Mouse (Mus musculus) midbrain, embryonic 14.5 days (tissue): Measurements from ENCODE around the gene Unc13b. TPM values are rescaled to one million over a fixed set of nuclear protein-coding genes. Genes with fewer than 3 reads are reported as not detected.
A peak's percentile ranks its signal among the peaks of the same experiment; 100 is the strongest.

Experiments used
- ATAC-seq: fragments of 200-750 bp; cut with Nextera tagmentation; 2 replicates; pipeline ENCODE4 v1.8.0; 2017; ENCODE audit warnings: moderate number of reproducible peaks, moderate library complexity; ENCODE audit not compliant: low FRiP score, low TSS enrichment
- DNase-seq: peaks from one replicate; pipeline ENCODE4 v3.0.0-alpha.2; 2015
- H3K27ac ChIP-seq: fragments of 300-500 bp; sonication (generic); replicated peaks from 2 replicates; pipeline ENCODE4 v1.5.1; 2014; ENCODE audit warnings: mild to moderate bottlenecking, low read depth, low read length, moderate library complexity
- H3K27me3 ChIP-seq: fragments of 300-500 bp; sonication (generic); 2 replicates; pipeline ENCODE4 v1.6.1; 2014; ENCODE audit warnings: low read length, control low read depth, mixed read lengths; ENCODE audit not compliant: control insufficient read depth, insufficient read depth
- H3K36me3 ChIP-seq: fragments of 300-500 bp; sonication (generic); 2 replicates; pipeline ENCODE4 v1.6.1; 2014; ENCODE audit warnings: low read length, control low read depth; ENCODE audit not compliant: control insufficient read depth, insufficient read depth
- H3K4me1 ChIP-seq: fragments of 300-500 bp; sonication (generic); 2 replicates; pipeline ENCODE4 v1.6.1; 2014; ENCODE audit warnings: mild to moderate bottlenecking, antibody characterized with exemption, low read length, control low read depth; ENCODE audit not compliant: control insufficient read depth, insufficient read depth
- H3K4me2 ChIP-seq: fragments of 300-500 bp; sonication (generic); 2 replicates; pipeline ENCODE4 v1.6.1; 2014; ENCODE audit warnings: mild to moderate bottlenecking, low read length, moderate library complexity
- H3K4me3 ChIP-seq: fragments of 300-500 bp; sonication (generic); replicated peaks from 2 replicates; pipeline ENCODE4 v1.5.1; 2014; ENCODE audit warnings: low read depth, low read length
- H3K9ac ChIP-seq: fragments of 300-500 bp; sonication (generic); replicated peaks from 2 replicates; pipeline ENCODE4 v1.6.1; 2014; ENCODE audit warnings: mild to moderate bottlenecking, low read length, moderate library complexity
- H3K9me3 ChIP-seq: fragments of 300-500 bp; sonication (generic); 2 replicates; pipeline ENCODE4 v1.6.1; 2016; ENCODE audit warnings: low read length, control low read depth, mixed read lengths; ENCODE audit not compliant: control insufficient read depth
- WGBS: fragments of 180-500 bp; shearing (Covaris S2); extraction: QIAGEN DNeasy Blood & Tissue Kit; methylation state at CpG from one replicate; pipeline ENCODE4 v1.1.7; 2014; 5-methylcytosine and 5-hydroxymethylcytosine counted together
- polyA plus RNA-seq: library from polyadenylated mRNA; unstranded; fragments of >200 nt; fragmentation: Nextera tagmentation; extraction: Ambion mirVana; gene quantifications from 2 replicates; pipeline ENCODE4 v1.2.1, GENCODE M21; 2014

Gene Unc13b
- polyA plus RNA-seq, 1 experiment from 2014 or later, result 20.4 TPM

DNA sequence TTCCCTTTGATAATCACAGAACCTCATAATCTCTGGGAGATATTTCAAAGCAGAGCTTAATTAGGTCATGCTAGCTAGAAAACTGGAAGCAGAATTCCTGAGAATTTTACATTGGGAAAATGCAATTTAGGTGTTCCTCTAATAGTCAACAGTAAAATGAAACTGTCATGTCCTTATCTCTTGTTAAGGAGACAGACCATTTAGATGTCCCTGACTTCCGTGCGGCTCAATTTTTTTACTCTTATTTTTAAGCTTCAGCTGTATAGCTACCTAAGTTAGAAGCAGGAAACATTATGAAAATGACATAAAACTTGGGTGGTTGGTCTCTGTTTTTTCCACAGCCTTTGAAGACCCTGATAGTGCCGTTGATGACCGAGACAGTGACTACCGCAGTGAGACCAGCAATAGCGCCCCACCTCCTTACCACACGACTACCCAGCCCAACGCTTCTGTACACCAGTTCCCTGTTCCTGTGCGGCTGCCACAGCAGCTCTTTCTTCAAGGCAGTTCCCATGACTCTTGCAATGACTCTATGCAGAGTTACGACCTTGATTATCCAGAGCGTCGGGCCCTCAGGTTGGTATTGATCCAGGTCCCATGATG is 106.8 kb downstream of the Unc13b start:
- no peaks in the 10 kb centered on the region for H3K4me1 ChIP-seq
- H3K4me2 ChIP-seq, result no peak overlapping the region
- no peak overlapping the region for H3K9ac ChIP-seq
- WGBS, result 88% methylated on average over 12 of the region's 12 CpGs
- no peaks in the 10 kb centered on the region for H3K27me3 ChIP-seq
- DNase-seq (no peak), ATAC-seq (no peak)
- H3K36me3 ChIP-seq, result no peaks in the 10 kb centered on the region
- no peak overlapping the region for H3K27ac ChIP-seq
- H3K4me3 ChIP-seq, result no peak overlapping the region
- no peaks in the 10 kb centered on the region for H3K9me3 ChIP-seq

DNA sequence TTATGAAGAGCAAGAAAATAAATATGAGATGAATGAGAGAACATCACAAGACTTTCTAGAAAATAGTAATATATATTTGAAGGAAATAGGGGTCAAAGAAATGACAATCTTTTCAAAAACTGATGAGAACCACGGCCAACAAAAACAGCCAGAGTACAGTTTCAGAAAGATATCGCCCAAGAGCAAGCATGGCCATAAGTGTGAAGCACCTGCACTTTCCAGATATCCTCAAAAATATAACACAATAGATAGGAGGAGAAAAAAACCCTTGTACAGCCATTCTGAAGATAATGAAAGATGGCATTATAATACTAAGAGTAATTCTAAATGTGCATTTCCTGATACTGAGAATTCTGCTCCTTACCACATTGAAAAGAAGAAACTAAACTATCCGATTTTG is 111.3 kb downstream of the Unc13b start:
- no peak for DNase-seq
- H3K27me3 ChIP-seq, result no peaks in the 10 kb centered on the region
- H3K4me1 ChIP-seq, result no peaks in the 10 kb centered on the region
- no peak overlapping the region for H3K4me3 ChIP-seq
- no peak overlapping the region for H3K9ac ChIP-seq
- no peak overlapping the region for H3K4me2 ChIP-seq
- WGBS, result 93% methylated on average over 3 of the region's 3 CpGs
- no peaks in the 10 kb centered on the region for H3K36me3 ChIP-seq
- H3K9me3 ChIP-seq, result no peaks in the 10 kb centered on the region
- H3K27ac ChIP-seq, result no peak overlapping the region
- ATAC-seq, result no peak

DNA sequence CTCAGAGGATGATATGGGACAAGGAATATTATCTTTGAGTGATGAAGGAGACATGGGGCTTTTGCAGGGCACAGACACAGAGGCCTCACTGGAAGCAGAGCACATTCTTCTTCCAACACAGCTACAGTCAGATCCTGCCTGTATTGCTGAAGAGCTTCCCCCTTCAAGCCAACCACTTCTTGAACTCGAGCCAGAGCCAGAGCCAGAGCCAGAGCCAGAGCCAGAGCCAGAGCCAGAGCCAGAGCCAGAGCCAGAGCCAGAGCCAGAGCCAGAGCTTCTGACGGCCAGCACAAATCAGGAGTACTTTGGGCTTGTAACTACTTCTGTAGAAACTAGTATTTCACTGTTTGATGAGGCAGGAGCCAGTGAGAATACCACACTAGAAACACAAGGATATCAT is 118.4 kb downstream of the Unc13b start:
- DNase-seq (no peak), ATAC-seq (no peak)

DNA sequence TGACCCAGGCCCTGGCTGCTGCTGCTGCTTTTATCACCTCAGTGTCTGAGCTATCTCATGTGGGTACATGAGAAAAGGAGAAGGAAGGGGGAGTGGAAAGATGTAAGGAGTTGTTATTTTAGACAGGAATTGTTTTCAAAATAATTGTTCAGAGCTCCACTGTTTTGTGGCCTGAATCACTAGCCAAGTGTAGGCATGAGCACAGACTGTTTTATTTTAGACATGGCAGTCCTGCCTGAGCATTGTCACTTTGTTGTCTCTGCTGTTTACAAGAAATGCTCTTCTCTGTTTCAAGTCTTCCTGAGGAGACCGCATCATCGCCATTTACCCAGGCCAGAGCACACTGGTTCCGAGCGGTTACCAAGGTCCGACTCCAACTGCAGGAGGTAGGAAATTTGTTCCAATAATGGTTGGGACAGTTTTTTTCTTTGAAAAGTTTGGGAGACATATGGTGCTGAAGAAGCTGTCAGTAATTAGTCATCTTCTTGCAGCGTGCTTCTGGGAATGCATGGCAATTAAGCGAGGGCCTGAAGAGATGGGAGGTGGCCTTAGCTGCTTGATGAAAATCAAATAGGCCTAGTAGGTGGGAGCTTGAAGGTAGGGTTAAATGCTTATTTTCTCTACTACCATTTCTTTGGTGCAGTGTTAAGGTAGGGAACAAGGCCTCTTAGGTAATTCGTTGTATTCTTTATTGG is 123.9 kb downstream of the Unc13b start:
- Histone ChIP-seq H3K4me2 (no peak overlapping the region), H3K36me3 (peaks cover 8% of the 10 kb centered on the region; the same call in 1 of the 2 replicates), H3K27ac (no peak overlapping the region), H3K9ac (no peak overlapping the region), H3K4me3 (no peak overlapping the region), H3K27me3 (no peaks in the 10 kb centered on the region), H3K9me3 (no peaks in the 10 kb centered on the region), H3K4me1 (no peaks in the 10 kb centered on the region)
- DNase-seq (no peak), ATAC-seq (no peak)
- WGBS, result 97% methylated on average over 8 of the region's 8 CpGs

More for the DNA sequence above, 118.4 kb downstream of the Unc13b start:
- H3K36me3 ChIP-seq, result peaks cover 4% of the 10 kb centered on the region; the same call in 1 of the 2 replicates
- no peak overlapping the region for H3K4me2 ChIP-seq
- no peaks in the 10 kb centered on the region for H3K4me1 ChIP-seq
- H3K4me3 ChIP-seq, result no peak overlapping the region
- H3K9me3 ChIP-seq, result no peaks in the 10 kb centered on the region
- WGBS, result 89% methylated on average over 2 of the region's 2 CpGs
- H3K9ac ChIP-seq, result no peak overlapping the region
- H3K27ac ChIP-seq, result no peak overlapping the region
- no peaks in the 10 kb centered on the region for H3K27me3 ChIP-seq

DNA sequence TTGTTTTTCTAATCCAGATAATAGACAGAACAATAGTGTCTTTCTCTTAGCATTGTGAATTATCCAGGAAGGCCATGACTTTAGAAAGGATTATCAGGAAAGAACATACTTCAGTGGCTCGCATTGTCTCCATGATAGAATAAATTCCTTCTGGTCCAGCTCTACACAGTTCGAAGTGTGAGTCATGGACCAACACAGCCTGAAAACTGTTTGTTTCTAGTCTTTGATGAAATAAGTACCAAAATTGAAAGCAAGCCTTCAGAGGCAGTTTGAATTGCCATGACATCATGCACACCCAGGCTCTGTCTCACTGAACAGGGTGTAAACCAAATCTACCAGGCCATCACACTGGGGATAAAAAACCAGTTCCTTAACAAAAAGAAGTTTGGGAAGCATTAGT is 128.7 kb downstream of the Unc13b start:
- no peaks in the 10 kb centered on the region for H3K4me1 ChIP-seq
- 0 out of 2 replicates have a peak, but pooled peaks cover 4% of the 10 kb centered on the region for H3K36me3 ChIP-seq
- no peak overlapping the region for H3K4me2 ChIP-seq
- whole genome bisulfite sequencing, result 15% methylated on average over 2 of the region's 2 CpGs
- no peak for ATAC-seq
- no peak overlapping the region for H3K9ac ChIP-seq
- H3K27me3 ChIP-seq, result no peaks in the 10 kb centered on the region
- H3K4me3 ChIP-seq, result no peak overlapping the region
- H3K27ac ChIP-seq, result no peak overlapping the region
- no peak for DNase-seq
- no peaks in the 10 kb centered on the region for H3K9me3 ChIP-seq

DNA sequence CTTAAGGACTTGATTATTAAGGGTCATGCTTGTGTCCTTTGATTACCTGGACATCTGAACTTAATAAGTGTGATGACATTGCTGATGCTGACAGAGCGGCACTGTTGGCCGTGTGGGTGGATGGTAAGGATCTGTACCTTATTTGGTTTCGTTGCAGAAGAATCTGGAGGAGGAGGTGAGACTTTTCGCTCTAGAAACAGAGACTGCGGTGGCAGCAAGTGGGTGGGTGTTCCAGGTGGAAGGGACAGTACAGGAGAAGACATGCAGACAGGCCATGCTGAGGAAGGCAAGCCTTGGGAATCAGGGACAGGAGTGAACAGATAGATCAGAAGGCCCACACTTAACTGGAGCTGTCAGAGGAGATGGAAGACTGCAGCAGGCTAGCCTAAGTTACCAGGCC is 130.6 kb downstream of the Unc13b start:
- WGBS, result 95% methylated on average over 5 of the region's 5 CpGs
- no peaks in the 10 kb centered on the region for H3K9me3 ChIP-seq
- no peak overlapping the region for H3K4me2 ChIP-seq
- H3K36me3 ChIP-seq, result no peaks in the 10 kb centered on the region
- H3K9ac ChIP-seq, result no peak overlapping the region
- DNase-seq, result no peak
- ATAC-seq, result no peak
- no peak overlapping the region for H3K27ac ChIP-seq
- no peak overlapping the region for H3K4me3 ChIP-seq
- H3K4me1 ChIP-seq, result no peaks in the 10 kb centered on the region
- no peaks in the 10 kb centered on the region for H3K27me3 ChIP-seq

DNA sequence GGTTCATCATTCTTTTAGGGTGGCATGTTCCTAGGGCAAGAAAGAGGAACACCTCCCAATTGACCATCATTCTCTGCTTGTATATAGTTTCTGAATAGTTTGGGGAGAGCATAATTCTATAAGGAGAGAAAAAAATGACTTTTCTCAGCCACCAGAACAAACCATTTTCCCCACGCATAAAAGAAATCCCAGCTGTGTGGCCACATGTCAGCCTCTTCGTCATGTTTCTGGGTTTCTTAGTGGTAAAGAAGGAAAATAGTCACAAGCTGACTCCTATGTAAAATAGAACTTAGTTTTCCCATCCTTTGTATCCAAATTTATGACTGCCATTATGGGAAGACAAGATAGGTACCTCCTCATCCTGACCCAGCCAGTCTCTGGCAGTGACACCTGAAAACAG is 146.2 kb downstream of the Unc13b start:
- no peak for ATAC-seq
- H3K4me3 ChIP-seq, result no peak overlapping the region
- no peak overlapping the region for H3K27ac ChIP-seq
- no peaks in the 10 kb centered on the region for H3K36me3 ChIP-seq
- H3K9me3 ChIP-seq, result peaks cover 5% of the 10 kb centered on the region; the same call in 1 of the 2 replicates
- no peaks in the 10 kb centered on the region for H3K27me3 ChIP-seq
- WGBS, result 93% methylated on average over 2 of the region's 2 CpGs
- H3K4me1 ChIP-seq, result peaks cover 11% of the 10 kb centered on the region
- H3K9ac ChIP-seq, result no peak overlapping the region
- no peak overlapping the region for H3K4me2 ChIP-seq
- no peak for DNase-seq

DNA sequence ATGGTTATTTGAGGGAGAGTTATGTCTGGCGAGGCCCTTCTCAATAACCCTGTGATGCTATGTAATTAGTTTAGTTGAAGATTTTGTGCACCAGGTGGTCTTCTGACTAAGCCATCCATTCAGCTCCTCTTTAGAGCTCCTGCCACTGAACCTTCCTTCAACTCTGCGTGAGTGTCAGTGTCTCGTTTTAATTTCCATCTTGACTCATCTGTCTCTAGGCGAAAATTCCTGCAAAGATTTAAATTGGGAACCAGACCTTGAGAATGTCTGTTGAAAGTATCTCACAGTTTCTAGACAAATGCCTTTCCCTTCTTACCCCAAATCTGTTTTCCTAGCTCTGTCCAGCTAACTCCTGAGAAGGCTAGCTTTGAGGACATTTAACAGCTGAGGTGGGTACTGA is 146.8 kb downstream of the Unc13b start:
- Histone ChIP-seq H3K4me2 (no peak overlapping the region), H3K9ac (no peak overlapping the region), H3K4me3 (no peak overlapping the region), H3K9me3 (peaks cover 5% of the 10 kb centered on the region; the same call in 1 of the 2 replicates), H3K27me3 (no peaks in the 10 kb centered on the region), H3K4me1 (peaks cover 13% of the 10 kb centered on the region), H3K36me3 (no peaks in the 10 kb centered on the region), H3K27ac (no peak overlapping the region)
- ATAC-seq (no peak), DNase-seq (no peak)
- 42% methylated on average over 4 of the region's 4 CpGs for WGBS

DNA sequence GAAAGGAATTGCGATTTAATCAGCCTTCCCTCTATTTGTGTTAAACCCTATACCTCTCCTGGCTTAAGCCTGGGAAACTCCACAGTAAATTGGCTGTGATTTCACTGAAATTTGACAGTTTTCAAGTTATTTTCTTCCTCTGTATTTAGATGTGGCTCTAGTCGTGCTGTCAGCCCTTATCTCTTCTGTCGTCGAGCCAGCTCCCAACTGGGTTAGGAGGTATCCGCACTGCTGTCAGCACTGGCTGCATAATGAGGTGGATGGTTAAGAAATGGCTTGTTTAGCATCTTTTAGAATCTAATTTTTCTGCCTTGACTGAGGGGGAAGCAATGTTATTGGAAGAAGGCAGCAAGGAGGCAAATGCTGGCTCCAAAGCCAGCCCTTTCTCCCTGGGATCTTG is 148.2 kb downstream of the Unc13b start:
- Histone ChIP-seq H3K27me3 (no peaks in the 10 kb centered on the region), H3K36me3 (no peaks in the 10 kb centered on the region), H3K4me3 (no peak overlapping the region), H3K4me2 (no peak overlapping the region), H3K9me3 (no peaks in the 10 kb centered on the region), H3K9ac (no peak overlapping the region), H3K4me1 (peaks cover 13% of the 10 kb centered on the region), H3K27ac (no peak overlapping the region; the same call in 1 of the 2 replicates)
- DNase-seq (peak; percentile 25), ATAC-seq (no peak)
- WGBS, result 51% methylated on average over 5 of the region's 5 CpGs
